Mouse (Mus musculus): ENCODE measurements around the gene Dram2. TPM values are rescaled to one million over a fixed set of nuclear protein-coding genes. Genes with fewer than 3 reads are reported as not detected.

Dram2 gene
- polyA plus RNA-seq, 1 experiment from 2014 or later: 94.7 TPM

Other genes starting within 250 kb of the Dram2 start
- not detected in 2 replicates for gene Chil6, start 141.6 kb upstream of the Dram2 start, polyA plus RNA-seq (2015; fragmentation: Nextera tagmentation; extraction: Ambion mirVana)
- gene Dennd2d, start 65.4 kb upstream of the Dram2 start, polyA plus RNA-seq (2015; fragmentation: Nextera tagmentation; extraction: Ambion mirVana): 8.1 and 8.7 TPM in 2 replicates
- gene Cept1, start within 50 bp of the Dram2 start, polyA plus RNA-seq (2015; fragmentation: Nextera tagmentation; extraction: Ambion mirVana): 63.4 and 65.1 TPM in 2 replicates
- 13.7 and 14.5 TPM in 2 replicates for gene Lrif1, start 137.2 kb downstream of the Dram2 start, polyA plus RNA-seq (2015; fragmentation: Nextera tagmentation; extraction: Ambion mirVana)
- 3.4 and 4.7 TPM in 2 replicates for gene Cd53, start 242.4 kb downstream of the Dram2 start, polyA plus RNA-seq (2015; fragmentation: Nextera tagmentation; extraction: Ambion mirVana)

All from kidney, embryonic 16.5 days (tissue).